Mouse (Mus musculus) cortical plate, adult 2 months (tissue): ENCODE data around the gene Gm49394.

Source experiments
- CTCF ChIP-seq: fragments of 200-500 bp; IDR thresholded peaks from 2 replicates; pipeline ENCODE4 v1.5.1; 2011; ENCODE audit warnings: mild to moderate bottlenecking, control low read depth, low read length; ENCODE audit not compliant: insufficient read depth; ENCODE audit errors: extremely low read depth
- POLR2A ChIP-seq: fragments of 200-500 bp; IDR thresholded peaks from 2 replicates; pipeline ENCODE4 v1.6.1; 2011; ENCODE audit warnings: mild to moderate bottlenecking, low read length, control low read depth; ENCODE audit not compliant: insufficient read depth; ENCODE audit errors: extremely low read depth

GRCm38 (mm10) chr7:142665364-142665763 is 4.4 kb downstream of the Gm49394 start:
- no peak for TF ChIP-seq CTCF
- no peak for TF ChIP-seq POLR2A
